Mouse (Mus musculus): ENCODE measurements around the gene Hoxd4.

DNA sequence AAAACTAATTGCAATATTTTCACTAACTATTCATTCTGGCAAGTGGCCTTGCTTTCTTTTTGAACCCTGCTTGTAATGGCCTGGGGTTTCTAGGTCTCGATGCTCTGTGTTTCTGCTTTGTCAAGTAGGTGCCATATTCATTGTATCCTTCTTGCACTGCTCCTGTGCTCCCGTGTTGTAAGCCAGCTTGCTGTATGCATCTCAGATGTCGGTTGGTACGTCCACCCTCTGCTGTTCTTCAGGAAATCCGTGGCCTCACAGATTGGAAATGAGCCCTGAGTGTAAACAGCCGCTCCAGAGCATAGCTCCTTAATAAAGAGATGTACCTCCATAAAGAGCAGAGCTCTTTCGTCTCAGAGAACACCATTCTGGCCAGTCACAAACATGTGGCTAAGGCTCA is 4.1 kb upstream of the Hoxd4 start:
- no peak for TF ChIP-seq CTCF (IDR thresholded peaks at IDR 0.05; ENCODE audit: borderline replicate concordance, insufficient read depth, low read length)
- TF ChIP-seq POLR2A (IDR thresholded peaks at IDR 0.05; ENCODE audit: low read depth, low read length), result no peak
